Mouse (Mus musculus): ENCODE data around the gene Slc24a5. TPM values are rescaled to one million over a fixed set of nuclear protein-coding genes. Genes with fewer than 3 reads are reported as not detected.

Gene Slc24a5
- polyA plus RNA-seq, 1 experiment, result 0.04 TPM

GRCm38 (mm10) chr2:125031562-125032257 lies 36.2 kb upstream of the Slc24a5 start:
- TF ChIP-seq USF1 (IDR thresholded peaks at IDR 0.05; ENCODE audit: low read depth) (no peak), MYOG (IDR thresholded peaks at IDR 0.05; ENCODE audit: control insufficient read depth, extremely low read depth, insufficient read length) (no peak), MAX (IDR thresholded peaks at IDR 0.05) (no peak), CEBPB (IDR thresholded peaks at IDR 0.05; ENCODE audit: low read depth) (no peak), FOSL1 (IDR thresholded peaks at IDR 0.05; ENCODE audit: insufficient read depth, low read length, poor library complexity, severe bottlenecking) (no peak), MYOD1 (IDR thresholded peaks at IDR 0.05; ENCODE audit: control insufficient read depth, insufficient read length, low read depth) (no peak), CTCF (IDR thresholded peaks at IDR 0.05; ENCODE audit: control insufficient read depth, insufficient read depth, insufficient read length) (no peak)
- no peaks in the 10 kb centered on the region for H3K79me2 ChIP-seq (ENCODE audit: control insufficient read depth, insufficient read depth)
- H3K79me3 ChIP-seq (ENCODE audit: low read depth), result no peaks in the 10 kb centered on the region

GRCm38 (mm10) chr2:125032258-125032973 lies 35.5 kb upstream of the Slc24a5 start:
- Histone ChIP-seq H3K36me3 (ENCODE audit: control insufficient read depth, insufficient read depth) (no peaks in the 10 kb centered on the region), H3K27me3 (ENCODE audit: control insufficient read depth, insufficient read depth, insufficient read length) (no peaks in the 10 kb centered on the region), H3K4me3 (ENCODE audit: insufficient read depth, poor library complexity, severe bottlenecking) (no peak overlapping the region), H3K79me2 (ENCODE audit: control insufficient read depth, insufficient read depth) (no peaks in the 10 kb centered on the region), H3K79me3 (ENCODE audit: low read depth) (no peaks in the 10 kb centered on the region), H3ac (ENCODE audit: control insufficient read depth, insufficient read length, low read depth) (no peak overlapping the region)
- TF ChIP-seq MYOD1 (IDR thresholded peaks at IDR 0.05; ENCODE audit: control insufficient read depth, insufficient read length, low read depth), result no peak
- TF ChIP-seq CEBPB (IDR thresholded peaks at IDR 0.05; ENCODE audit: low read depth), result no peak
- TF ChIP-seq CTCF (IDR thresholded peaks at IDR 0.05; ENCODE audit: control insufficient read depth, insufficient read depth, insufficient read length), result no peak

More at GRCm38 (mm10) chr2:125031562-125032257, 36.2 kb upstream of the Slc24a5 start:
- no peaks in the 10 kb centered on the region for H3K36me3 ChIP-seq (ENCODE audit: control insufficient read depth, insufficient read depth)
- no peak overlapping the region for H3ac ChIP-seq (ENCODE audit: control insufficient read depth, insufficient read length, low read depth)
- H3K27me3 ChIP-seq (ENCODE audit: control insufficient read depth, insufficient read depth, insufficient read length), result no peaks in the 10 kb centered on the region
- H3K4me3 ChIP-seq (ENCODE audit: insufficient read depth, poor library complexity, severe bottlenecking), result no peak overlapping the region

DNA sequence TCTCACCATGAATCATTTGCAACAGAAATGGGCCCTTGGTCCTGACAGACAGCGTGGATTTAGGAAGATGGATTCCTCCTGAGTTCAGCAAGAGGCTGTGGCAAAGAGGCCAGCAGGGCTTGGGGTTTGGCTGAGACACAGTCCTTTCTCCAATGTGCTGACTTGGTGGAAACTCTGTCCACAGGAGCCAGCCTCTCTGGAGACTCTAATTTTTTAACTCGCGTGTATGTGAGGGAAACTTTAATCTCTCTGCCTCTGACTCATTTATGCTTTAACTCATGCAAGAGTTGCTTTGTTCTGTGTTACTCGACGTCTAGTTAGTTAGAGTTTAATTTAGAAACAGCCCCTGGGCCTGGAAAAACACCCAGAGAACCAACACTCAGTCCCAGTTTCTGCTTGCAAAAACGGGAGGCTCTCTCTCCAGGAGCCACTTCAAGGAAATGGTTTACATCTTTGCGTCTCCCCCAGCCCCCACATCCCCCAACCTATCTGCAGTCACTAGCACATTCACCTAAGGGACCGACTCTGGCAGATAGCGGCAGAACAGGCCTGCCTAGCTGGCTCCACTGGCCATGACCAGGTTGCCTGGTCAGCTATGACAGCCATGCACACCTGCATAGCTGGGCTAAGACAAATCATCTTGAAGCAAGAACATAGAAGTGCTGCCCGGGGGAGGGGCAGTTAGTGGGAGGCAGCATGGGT lies 34.7 kb upstream of the Slc24a5 start:
- no peaks in the 10 kb centered on the region for H3K36me3 ChIP-seq (ENCODE audit: control insufficient read depth, insufficient read depth)
- no peaks in the 10 kb centered on the region for H3K79me3 ChIP-seq (ENCODE audit: low read depth)
- H3ac ChIP-seq (ENCODE audit: control insufficient read depth, insufficient read length, low read depth), result no peak overlapping the region
- no peak overlapping the region for H3K4me3 ChIP-seq (ENCODE audit: insufficient read depth, poor library complexity, severe bottlenecking)
- no peaks in the 10 kb centered on the region for H3K79me2 ChIP-seq (ENCODE audit: control insufficient read depth, insufficient read depth)
- TF ChIP-seq MYOG (IDR thresholded peaks at IDR 0.05; ENCODE audit: control insufficient read depth, extremely low read depth, insufficient read length) (no peak), MAX (IDR thresholded peaks at IDR 0.05) (no peak), CEBPB (IDR thresholded peaks at IDR 0.05; ENCODE audit: low read depth) (no peak), USF1 (IDR thresholded peaks at IDR 0.05; ENCODE audit: low read depth) (no peak), MYOD1 (IDR thresholded peaks at IDR 0.05; ENCODE audit: control insufficient read depth, insufficient read length, low read depth) (no peak)
- H3K27me3 ChIP-seq (ENCODE audit: control insufficient read depth, insufficient read depth, insufficient read length), result no peaks in the 10 kb centered on the region

DNA sequence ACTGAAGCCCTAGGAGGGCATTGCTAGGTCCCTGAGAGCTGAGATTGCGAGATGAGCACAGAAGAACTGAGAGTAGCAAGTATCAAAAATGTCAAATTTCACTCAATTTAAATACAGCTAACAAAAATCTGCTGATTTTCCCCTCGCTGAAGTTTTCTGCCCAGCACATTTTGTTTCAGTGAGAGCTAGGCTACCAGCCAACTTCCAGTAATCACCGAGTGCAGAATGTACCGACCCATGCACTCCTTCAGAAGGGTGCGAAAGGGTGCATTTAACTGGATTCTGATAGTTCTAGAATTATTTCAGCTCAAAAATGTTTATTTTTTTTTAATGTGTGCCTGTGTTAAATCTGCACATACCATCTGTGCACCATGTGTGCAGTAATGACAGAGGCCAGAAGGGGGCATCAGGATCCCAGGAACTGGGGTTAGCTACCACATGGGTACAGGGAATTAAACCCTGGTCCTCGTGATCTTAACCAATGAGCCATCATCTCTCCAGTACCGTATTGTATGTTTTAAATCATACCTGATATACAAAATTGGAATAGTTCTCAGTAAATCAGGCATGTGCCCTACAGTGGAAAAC lies 12.5 kb upstream of the Slc24a5 start:
- Histone ChIP-seq H3K36me3 (ENCODE audit: control insufficient read depth, insufficient read depth) (no peaks in the 10 kb centered on the region), H3K79me3 (ENCODE audit: low read depth) (no peaks in the 10 kb centered on the region), H3K79me2 (ENCODE audit: control insufficient read depth, insufficient read depth) (no peaks in the 10 kb centered on the region), H3ac (ENCODE audit: control insufficient read depth, insufficient read length, low read depth) (no peak overlapping the region), H3K27me3 (ENCODE audit: control insufficient read depth, insufficient read depth, insufficient read length) (no peaks in the 10 kb centered on the region), H3K4me3 (ENCODE audit: insufficient read depth, poor library complexity, severe bottlenecking) (no peak overlapping the region)
- TF ChIP-seq CEBPB (IDR thresholded peaks at IDR 0.05; ENCODE audit: low read depth), result no peak
- TF ChIP-seq FOSL1 (IDR thresholded peaks at IDR 0.05; ENCODE audit: insufficient read depth, low read length, poor library complexity, severe bottlenecking), result no peak
- TF ChIP-seq MYOD1 (IDR thresholded peaks at IDR 0.05; ENCODE audit: control insufficient read depth, insufficient read length, low read depth), result no peak
- TF ChIP-seq CTCF (IDR thresholded peaks at IDR 0.05; ENCODE audit: control insufficient read depth, insufficient read depth, insufficient read length), result no peak
- TF ChIP-seq USF1 (IDR thresholded peaks at IDR 0.05; ENCODE audit: low read depth), result no peak
- no peak for TF ChIP-seq MAX (IDR thresholded peaks at IDR 0.05)

DNA sequence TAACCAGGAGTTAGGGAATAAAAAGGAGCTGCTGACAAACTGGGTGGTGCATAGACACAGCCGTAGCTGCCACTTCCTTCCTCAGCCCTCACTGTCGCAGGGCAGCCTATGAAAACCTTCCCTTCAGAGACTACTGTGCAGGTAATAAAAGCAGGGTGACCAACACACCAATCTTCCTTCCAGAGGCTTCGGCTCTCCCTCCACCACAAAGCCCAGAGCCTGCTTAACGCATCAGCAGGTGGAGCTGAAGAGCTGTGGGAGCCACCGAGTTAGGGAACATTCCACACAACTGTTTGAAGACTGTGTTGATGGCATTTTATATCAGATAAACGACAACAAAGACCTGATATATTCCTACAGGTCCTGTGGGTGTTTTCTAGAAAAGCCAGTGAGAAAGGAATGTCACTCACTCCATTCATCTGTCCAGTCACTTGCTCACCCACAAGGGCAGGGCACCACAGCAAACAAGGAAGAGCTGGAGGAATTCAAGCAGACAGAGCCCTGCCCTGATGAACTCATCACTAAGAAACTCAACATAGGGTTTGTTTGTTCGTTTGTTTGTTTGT lies 10.6 kb upstream of the Slc24a5 start:
- Histone ChIP-seq H3K36me3 (ENCODE audit: control insufficient read depth, insufficient read depth) (no peaks in the 10 kb centered on the region), H3K79me3 (ENCODE audit: low read depth) (no peaks in the 10 kb centered on the region), H3K79me2 (ENCODE audit: control insufficient read depth, insufficient read depth) (no peaks in the 10 kb centered on the region), H3ac (ENCODE audit: control insufficient read depth, insufficient read length, low read depth) (no peak overlapping the region), H3K4me3 (ENCODE audit: insufficient read depth, poor library complexity, severe bottlenecking) (no peak overlapping the region), H3K27me3 (ENCODE audit: control insufficient read depth, insufficient read depth, insufficient read length) (no peaks in the 10 kb centered on the region)
- TF ChIP-seq CTCF (IDR thresholded peaks at IDR 0.05; ENCODE audit: control insufficient read depth, insufficient read depth, insufficient read length), result no peak
- no peak for TF ChIP-seq USF1 (IDR thresholded peaks at IDR 0.05; ENCODE audit: low read depth)
- TF ChIP-seq MYOG (IDR thresholded peaks at IDR 0.05; ENCODE audit: control insufficient read depth, extremely low read depth, insufficient read length), result no peak
- no peak for TF ChIP-seq CEBPB (IDR thresholded peaks at IDR 0.05; ENCODE audit: low read depth)
- TF ChIP-seq FOSL1 (IDR thresholded peaks at IDR 0.05; ENCODE audit: insufficient read depth, low read length, poor library complexity, severe bottlenecking), result no peak
- no peak for TF ChIP-seq MYOD1 (IDR thresholded peaks at IDR 0.05; ENCODE audit: control insufficient read depth, insufficient read length, low read depth)
- TF ChIP-seq MAX (IDR thresholded peaks at IDR 0.05), result no peak

Data from C2C12 (cell line).